Mouse (Mus musculus) ES-E14 (cell line): ENCODE data around the gene Kdelr1. TPM values are rescaled to one million over a fixed set of nuclear protein-coding genes. Genes with fewer than 3 reads are reported as not detected.

Source experiments
- DNase-seq: peaks from one replicate; pipeline ENCODE4 v3.0.0-alpha.2; 2013; ENCODE audit warnings: low read depth, low spot score
- H3K27ac ChIP-seq: 2 replicates; pipeline ENCODE4 v1.5.1; 2012; ENCODE audit warnings: low read depth, mild to moderate bottlenecking, low read length, moderate library complexity, mixed read lengths; ENCODE audit not compliant: poor library complexity, insufficient read depth, severe bottlenecking
- H3K36me3 ChIP-seq: 2 replicates; pipeline ENCODE4 v1.6.1; 2012; ENCODE audit warnings: mild to moderate bottlenecking, low read length, moderate library complexity, mixed read lengths; ENCODE audit not compliant: control insufficient read depth, poor library complexity, insufficient read depth, severe bottlenecking
- H3K4me1 ChIP-seq, 2 experiments: fragments of 150-350 bp in 1 of 2; sonication (generic) in 1 of 2; 2 replicates each; pipeline ENCODE4 v1.6.1; 2012; ENCODE audit warnings: low read length in 2 of 2, mild to moderate bottlenecking in 1 of 2, mixed read lengths in 1 of 2; ENCODE audit not compliant: control insufficient read depth in 2 of 2, insufficient read depth in 2 of 2, poor library complexity in 1 of 2
- H3K4me3 ChIP-seq, 2 experiments: fragments of 150-350 bp in 1 of 2; sonication (generic) in 1 of 2; 2 replicates each; pipeline ENCODE4 v1.5.1; 2012; ENCODE audit warnings: low read length in 2 of 2, low read depth in 1 of 2, mild to moderate bottlenecking in 1 of 2, mixed read lengths in 1 of 2; ENCODE audit not compliant: insufficient read depth in 1 of 2, poor library complexity in 1 of 2, severe bottlenecking in 1 of 2
- H3K9ac ChIP-seq: 2 replicates; pipeline ENCODE4 v1.6.1; 2012; ENCODE audit warnings: low read depth, mild to moderate bottlenecking, low read length, mixed read lengths; ENCODE audit not compliant: poor library complexity, insufficient read depth, severe bottlenecking
- H3K9me3 ChIP-seq: fragments of 150-350 bp; sonication (generic); 2 replicates; pipeline ENCODE4 v1.6.1; 2012; ENCODE audit warnings: low read depth, mild to moderate bottlenecking, low read length; ENCODE audit not compliant: control insufficient read depth, insufficient read depth
- CHD2 ChIP-seq: IDR thresholded peaks from 2 replicates; pipeline ENCODE4 v1.6.1; 2014; ENCODE audit warnings: mild to moderate bottlenecking, low read depth, low read length, inconsistent platforms
- HCFC1 ChIP-seq: IDR thresholded peaks from 2 replicates; pipeline ENCODE4 v1.6.1; 2012; ENCODE audit warnings: low read length, inconsistent platforms, borderline replicate concordance; ENCODE audit not compliant: insufficient read depth
- MAFK ChIP-seq: IDR thresholded peaks from 2 replicates; pipeline ENCODE4 v1.6.1; 2014; ENCODE audit warnings: mild to moderate bottlenecking, low read depth, low read length, inconsistent platforms; ENCODE audit not compliant: insufficient read depth
- ZC3H11A ChIP-seq: IDR thresholded peaks from 2 replicates; pipeline ENCODE4 v1.6.1; 2012; ENCODE audit warnings: low read depth, mild to moderate bottlenecking, inconsistent platforms, low read length, borderline replicate concordance
- ZNF384 ChIP-seq: IDR thresholded peaks from 2 replicates; pipeline ENCODE4 v1.6.1; 2012; ENCODE audit warnings: low read depth, low read length, inconsistent platforms
- in situ Hi-C, 2 experiments: fragments of 600-800 bp; cut with MboI; formaldehyde crosslinking; loops; one replicate each; pipeline ENCODE4 v1.15.1; 2025; ENCODE audit warnings: low sequenced_read_pairs in 2 of 2, inconsistent platforms in 1 of 2; ENCODE audit not compliant: unreplicated experiment in 2 of 2
- total RNA-seq: library from RNA; depleted of rRNA; stranded (reverse); fragments of 300-350 nt; gene quantifications from 2 replicates; pipeline ENCODE4 v1.2.3, GENCODE M21; 2012; rRNA removed

Kdelr1 gene
- total RNA-seq = 73.2 and 87.2 TPM in 2 replicates

GRCm38 (mm10) chr7:45872624-45873023, at the start of gene Kdelr1:
Gene Kdelr1 (plus strand): TSS chr7:45872772.
- DNase-seq = peak; percentile 83
- H3K27ac ChIP-seq = peak within 1 kb of the TSS; percentile 41
- peaks cover 1 to 5% of the 10 kb centered on the region in 2 experiments; a peak in 2 of 4 replicates for H3K4me1 ChIP-seq
- TF ChIP-seq ZC3H11A (peak; percentile 21; the same call in 1 of the 2 replicates), MAFK (no peak)
- in situ Hi-C loops = no loop called here
- H3K9ac ChIP-seq = peak within 1 kb of the TSS; percentile 93
- H3K36me3 ChIP-seq = peaks cover 13% of the 10 kb centered on the region
- H3K9me3 ChIP-seq = no peaks in the 10 kb centered on the region
- peak within 1 kb of the TSS; percentile 69 to 77 for H3K4me3 ChIP-seq

GRCm38 (mm10) chr7:45824598-45824997, 48.0 kb upstream of the Kdelr1 start, which contains the start of gene Kcnj14:
Gene Kcnj14 (minus strand): TSS chr7:45824782.
- Histone ChIP-seq H3K9ac (no peak within 1 kb of the TSS), H3K36me3 (peaks cover 62% of the 10 kb centered on the region), H3K27ac (no peak within 1 kb of the TSS), H3K4me3 (no peak within 1 kb of the TSS), H3K4me1 (peaks cover 0 to 4% of the 10 kb centered on the region in 2 experiments; a peak in 1 of 4 replicates), H3K9me3 (no peaks in the 10 kb centered on the region)
- no peak for DNase-seq
- in situ Hi-C loops = no loop called here
- TF ChIP-seq ZC3H11A = no peak
- TF ChIP-seq MAFK = no peak
- no peak for TF ChIP-seq CHD2
- no peak for TF ChIP-seq ZNF384
- TF ChIP-seq HCFC1 = no peak

- H3K9me3 ChIP-seq = no peaks in the 10 kb centered on the region
- no peak for DNase-seq
- no peak overlapping the region for H3K9ac ChIP-seq
- peaks cover 62% of the 10 kb centered on the region for H3K36me3 ChIP-seq
- peaks cover 0 to 4% of the 10 kb centered on the region in 2 experiments; a peak in 1 of 4 replicates for H3K4me1 ChIP-seq
- in situ Hi-C loops = no loop called here
- no peak overlapping the region for H3K27ac ChIP-seq
- H3K4me3 ChIP-seq = no peak overlapping the region
- TF ChIP-seq CHD2 = no peak
- TF ChIP-seq MAFK = no peak
- no peak for TF ChIP-seq ZNF384
- no peak for TF ChIP-seq HCFC1
- no peak for TF ChIP-seq ZC3H11A
Measured at GRCm38 (mm10) chr7:45826631-45827030, 45.9 kb upstream of the Kdelr1 start.

- H3K4me1 ChIP-seq = peaks cover 0 to 7% of the 10 kb centered on the region in 2 experiments; a peak in 2 of 4 replicates
- peak within 1 kb of the TSS; percentile 99 for H3K9ac ChIP-seq
- peak; percentile 90 for DNase-seq
- H3K36me3 ChIP-seq = peaks cover 34% of the 10 kb centered on the region
- no peaks in the 10 kb centered on the region for H3K9me3 ChIP-seq
- H3K27ac ChIP-seq = 0 out of 2 replicates have a peak within 1 kb of the TSS, but pooled peaks have one; percentile 60
- in situ Hi-C loops = no loop called here
- TF ChIP-seq ZNF384 (no peak), MAFK (no peak), HCFC1 (peak; percentile 88)
- H3K4me3 ChIP-seq = peak within 1 kb of the TSS; percentile 97 to 99
Measured at GRCm38 (mm10) chr7:45830427-45831127, 42.0 kb upstream of the Kdelr1 start, which contains the start of gene Grwd1. Gene Grwd1 (minus strand): TSS chr7:45830944.
